Mouse (Mus musculus) midbrain, embryonic 15.5 days (tissue): ENCODE data around the gene Ttc21a. TPM values are rescaled to one million over a fixed set of nuclear protein-coding genes. Genes with fewer than 3 reads are reported as not detected.

ENCODE experiments used
- ATAC-seq: fragments of 200-750 bp; cut with Nextera tagmentation; replicated peaks from 2 replicates; pipeline ENCODE4 v1.8.0; 2017; ENCODE audit warnings: moderate TSS enrichment
- H3K27ac ChIP-seq: fragments of 300-500 bp; sonication (generic); 2 replicates; pipeline ENCODE4 v1.5.1; 2015; ENCODE audit warnings: mild to moderate bottlenecking, inconsistent platforms
- H3K27me3 ChIP-seq: fragments of 300-500 bp; sonication (generic); replicated peaks from 2 replicates; pipeline ENCODE4 v1.6.1; 2015; ENCODE audit warnings: inconsistent platforms
- H3K36me3 ChIP-seq: fragments of 300-500 bp; sonication (generic); replicated peaks from 2 replicates; pipeline ENCODE4 v1.6.1; 2015; ENCODE audit warnings: inconsistent platforms
- H3K4me1 ChIP-seq: fragments of 300-500 bp; sonication (generic); 2 replicates; pipeline ENCODE4 v1.6.1; 2015; ENCODE audit warnings: inconsistent platforms
- H3K4me2 ChIP-seq: fragments of 300-500 bp; sonication (generic); 2 replicates; pipeline ENCODE4 v1.6.1; 2015; ENCODE audit warnings: inconsistent platforms, mild to moderate bottlenecking, moderate library complexity
- H3K4me3 ChIP-seq: fragments of 300-500 bp; sonication (generic); 2 replicates; pipeline ENCODE4 v1.5.1; 2015; ENCODE audit warnings: mild to moderate bottlenecking, inconsistent platforms
- H3K9ac ChIP-seq: fragments of 300-500 bp; sonication (generic); 2 replicates; pipeline ENCODE4 v1.6.1; 2015; ENCODE audit warnings: mild to moderate bottlenecking, inconsistent platforms
- H3K9me3 ChIP-seq: fragments of 300-500 bp; sonication (generic); 2 replicates; pipeline ENCODE4 v1.6.1; 2016; ENCODE audit warnings: inconsistent platforms
- WGBS: fragments of 180-500 bp; shearing (Covaris S2); methylation state at CpG from one replicate; pipeline ENCODE4 v1.1.7; 2015; ENCODE audit warnings: mixed read lengths; 5-methylcytosine and 5-hydroxymethylcytosine counted together
- polyA plus RNA-seq: library from polyadenylated mRNA; unstranded; fragments of >200 nt; fragmentation: Nextera tagmentation; extraction: Ambion mirVana; gene quantifications from 2 replicates; pipeline ENCODE4 v1.2.1, GENCODE M21; 2015

Ttc21a gene
- polyA plus RNA-seq, 1 experiment from 2014 or later: 1.4 TPM

GRCm38 (mm10) chr9:119913087-119913838 is 24.1 kb upstream of the Ttc21a start:
- ATAC-seq: no peak
- Histone ChIP-seq H3K36me3 (peaks cover 43% of the 10 kb centered on the region), H3K4me3 (no peak overlapping the region), H3K27ac (no peak overlapping the region), H3K9me3 (no peaks in the 10 kb centered on the region), H3K9ac (no peak overlapping the region), H3K4me1 (no peaks in the 10 kb centered on the region), H3K27me3 (no peaks in the 10 kb centered on the region), H3K4me2 (no peak overlapping the region)
- 70% methylated on average over 13 of the region's 13 CpGs for WGBS

GRCm38 (mm10) chr9:119919858-119920257 is 17.5 kb upstream of the Ttc21a start:
- no peak overlapping the region for H3K4me3 ChIP-seq
- H3K4me1 ChIP-seq: no peaks in the 10 kb centered on the region
- H3K27ac ChIP-seq: no peak overlapping the region
- H3K4me2 ChIP-seq: no peak overlapping the region
- no peaks in the 10 kb centered on the region for H3K27me3 ChIP-seq
- H3K9me3 ChIP-seq: no peaks in the 10 kb centered on the region
- 95% methylated on average over 1 of the region's 1 CpGs for WGBS
- ATAC-seq: no peak
- H3K9ac ChIP-seq: no peak overlapping the region
- H3K36me3 ChIP-seq: peaks cover 59% of the 10 kb centered on the region

GRCm38 (mm10) chr9:119923462-119923861 is 13.9 kb upstream of the Ttc21a start:
- no peak for ATAC-seq
- Histone ChIP-seq H3K36me3 (peaks cover 73% of the 10 kb centered on the region), H3K4me3 (no peak overlapping the region), H3K9me3 (no peaks in the 10 kb centered on the region), H3K27me3 (no peaks in the 10 kb centered on the region), H3K27ac (no peak overlapping the region), H3K4me1 (no peaks in the 10 kb centered on the region), H3K4me2 (no peak overlapping the region), H3K9ac (no peak overlapping the region)
- WGBS: 91% methylated on average over 4 of the region's 4 CpGs

GRCm38 (mm10) chr9:119925120-119925657 is 12.2 kb upstream of the Ttc21a start:
- no peak for ATAC-seq
- Histone ChIP-seq H3K9me3 (no peaks in the 10 kb centered on the region), H3K4me3 (no peak overlapping the region), H3K27me3 (no peaks in the 10 kb centered on the region), H3K9ac (no peak overlapping the region), H3K4me2 (no peak overlapping the region), H3K36me3 (peaks cover 67% of the 10 kb centered on the region), H3K27ac (no peak overlapping the region), H3K4me1 (no peaks in the 10 kb centered on the region)
- 94% methylated on average over 16 of the region's 16 CpGs for WGBS

GRCm38 (mm10) chr9:119925729-119926128 is 11.7 kb upstream of the Ttc21a start:
- no peak overlapping the region for H3K9ac ChIP-seq
- no peaks in the 10 kb centered on the region for H3K4me1 ChIP-seq
- H3K4me3 ChIP-seq: no peak overlapping the region
- ATAC-seq: no peak
- peaks cover 61% of the 10 kb centered on the region for H3K36me3 ChIP-seq
- no peak overlapping the region for H3K27ac ChIP-seq
- no peak overlapping the region for H3K4me2 ChIP-seq
- no peaks in the 10 kb centered on the region for H3K27me3 ChIP-seq
- 75% methylated on average over 8 of the region's 8 CpGs for WGBS
- H3K9me3 ChIP-seq: no peaks in the 10 kb centered on the region

GRCm38 (mm10) chr9:119926497-119926896 is 10.9 kb upstream of the Ttc21a start:
- Histone ChIP-seq H3K9ac (no peak overlapping the region), H3K36me3 (peaks cover 58% of the 10 kb centered on the region), H3K27me3 (no peaks in the 10 kb centered on the region), H3K9me3 (no peaks in the 10 kb centered on the region), H3K4me2 (no peak overlapping the region), H3K4me1 (no peaks in the 10 kb centered on the region), H3K27ac (no peak overlapping the region), H3K4me3 (no peak overlapping the region)
- ATAC-seq: no peak
- WGBS: 90% methylated on average over 5 of the region's 5 CpGs

GRCm38 (mm10) chr9:119932358-119932757 is 5.0 kb upstream of the Ttc21a start:
- ATAC-seq: no peak
- no peak overlapping the region for H3K4me3 ChIP-seq
- no peaks in the 10 kb centered on the region for H3K9me3 ChIP-seq
- H3K4me2 ChIP-seq: no peak overlapping the region
- H3K27me3 ChIP-seq: no peaks in the 10 kb centered on the region
- 87% methylated on average over 12 of the region's 12 CpGs for WGBS
- H3K4me1 ChIP-seq: peaks cover 10% of the 10 kb centered on the region
- H3K27ac ChIP-seq: no peak overlapping the region
- no peak overlapping the region for H3K9ac ChIP-seq
- H3K36me3 ChIP-seq: peaks cover 7% of the 10 kb centered on the region; the same call in 1 of the 2 replicates

GRCm38 (mm10) chr9:119933675-119934074 is 3.7 kb upstream of the Ttc21a start:
- no peak overlapping the region for H3K4me2 ChIP-seq
- H3K27me3 ChIP-seq: no peaks in the 10 kb centered on the region
- H3K9me3 ChIP-seq: no peaks in the 10 kb centered on the region
- peaks cover 15% of the 10 kb centered on the region for H3K4me1 ChIP-seq
- WGBS: 94% methylated on average over 6 of the region's 6 CpGs
- no peak overlapping the region for H3K9ac ChIP-seq
- no peak overlapping the region for H3K4me3 ChIP-seq
- no peaks in the 10 kb centered on the region for H3K36me3 ChIP-seq
- no peak for ATAC-seq
- no peak overlapping the region for H3K27ac ChIP-seq

- no peak overlapping the region; the same call in 1 of the 2 replicates for H3K4me2 ChIP-seq
- ATAC-seq: no peak
- peaks cover 15% of the 10 kb centered on the region for H3K4me1 ChIP-seq
- H3K9me3 ChIP-seq: no peaks in the 10 kb centered on the region
- no peak overlapping the region for H3K4me3 ChIP-seq
- no peak overlapping the region for H3K9ac ChIP-seq
- H3K27me3 ChIP-seq: no peaks in the 10 kb centered on the region
- H3K27ac ChIP-seq: no peak overlapping the region
- 83% methylated on average over 4 of the region's 4 CpGs for WGBS
- H3K36me3 ChIP-seq: no peaks in the 10 kb centered on the region
These were observed 1.1 kb downstream of the Ttc21a start for GRCm38 (mm10) chr9:119938496-119938895.

- no peak overlapping the region for H3K4me2 ChIP-seq
- H3K4me3 ChIP-seq: no peak overlapping the region
- no peaks in the 10 kb centered on the region for H3K9me3 ChIP-seq
- no peaks in the 10 kb centered on the region for H3K36me3 ChIP-seq
- WGBS: 76% methylated on average over 10 of the region's 10 CpGs
- no peaks in the 10 kb centered on the region for H3K27me3 ChIP-seq
- no peak for ATAC-seq
- peaks cover 15% of the 10 kb centered on the region for H3K4me1 ChIP-seq
- no peak overlapping the region for H3K27ac ChIP-seq
- no peak overlapping the region for H3K9ac ChIP-seq
These were observed 2.2 kb downstream of the Ttc21a start for GRCm38 (mm10) chr9:119939646-119940045.

GRCm38 (mm10) chr9:119941407-119941806 is 4.0 kb downstream of the Ttc21a start:
- ATAC-seq: no peak
- 89% methylated on average over 5 of the region's 5 CpGs for WGBS

GRCm38 (mm10) chr9:119941861-119942260 is 4.5 kb downstream of the Ttc21a start:
- Histone ChIP-seq H3K4me2 (no peak overlapping the region), H3K4me3 (no peak overlapping the region), H3K4me1 (peaks cover 6% of the 10 kb centered on the region), H3K9ac (no peak overlapping the region), H3K36me3 (no peaks in the 10 kb centered on the region), H3K27ac (no peak overlapping the region), H3K27me3 (no peaks in the 10 kb centered on the region), H3K9me3 (no peaks in the 10 kb centered on the region)
- ATAC-seq: no peak
- 92% methylated on average over 14 of the region's 14 CpGs for WGBS

More at GRCm38 (mm10) chr9:119941407-119941806, 4.0 kb downstream of the Ttc21a start:
- Histone ChIP-seq H3K4me3 (no peak overlapping the region), H3K4me2 (no peak overlapping the region), H3K27me3 (no peaks in the 10 kb centered on the region), H3K9ac (no peak overlapping the region), H3K36me3 (no peaks in the 10 kb centered on the region), H3K9me3 (no peaks in the 10 kb centered on the region), H3K27ac (no peak overlapping the region), H3K4me1 (peaks cover 11% of the 10 kb centered on the region)

- Histone ChIP-seq H3K27ac (no peak overlapping the region), H3K4me2 (no peak overlapping the region), H3K4me1 (no peaks in the 10 kb centered on the region), H3K27me3 (no peaks in the 10 kb centered on the region), H3K4me3 (no peak overlapping the region), H3K9ac (no peak overlapping the region), H3K36me3 (no peaks in the 10 kb centered on the region), H3K9me3 (no peaks in the 10 kb centered on the region)
- ATAC-seq: no peak
- WGBS: 63% methylated on average over 1 of the region's 1 CpGs
These were observed 5.9 kb downstream of the Ttc21a start for GRCm38 (mm10) chr9:119943326-119943725.
